26 mouse cellular contexts compared by ENCODE assay signal in the genomic region with DNA sequence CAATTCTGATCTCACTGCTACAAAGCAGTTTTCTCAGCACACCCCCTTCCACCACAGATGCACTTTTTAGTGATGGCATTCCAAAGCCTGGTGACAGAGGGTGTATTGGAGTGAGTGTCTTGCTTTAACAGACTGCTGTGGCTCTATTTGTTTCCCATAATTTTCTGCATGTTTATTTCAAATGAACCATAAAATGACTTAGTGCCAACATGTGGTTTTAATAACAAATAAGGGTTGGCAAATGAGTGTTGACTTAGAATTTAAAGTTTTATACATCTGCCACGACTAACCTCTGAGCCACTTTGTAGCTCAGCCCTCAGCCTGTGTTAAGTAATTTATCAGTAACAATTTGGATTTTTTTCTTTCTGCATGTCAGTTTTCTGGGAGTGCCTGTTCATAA.
"Had no signal": no experiment of that assay in that cellular context is flagged by ENCODE, and none has a peak within 500 bp of the region (broad histone marks: within the 10 kb centered on the region; RNA-seq: fewer than 3 reads in every experiment).

No protein-coding gene starts in this region.

- H3K4me2 ChIP-seq: heart, embryonic 12.5 days; hindbrain, embryonic 12.5 days; hindbrain, embryonic 14.5 days; intestine, embryonic 15.5 days; kidney, embryonic 15.5 days; limb, embryonic 13.5 days; limb, embryonic 15.5 days; liver, embryonic 13.5 days; liver, embryonic 15.5 days had no signal

- ATAC-seq: hindbrain, embryonic 16.5 days; inflammation-experienced regulatory T-cells, adult 6 months; intestine, embryonic 15.5 days; intestine, postnatal 0 days had no signal

- H3K27ac ChIP-seq: gastrocnemius, adult 2 months; heart, embryonic 10.5 days; hindbrain, embryonic 10.5 days; hindbrain, embryonic 12.5 days; hindbrain, embryonic 14.5 days; intestine, embryonic 15.5 days; kidney, embryonic 15.5 days; kidney, postnatal 0 days; limb, embryonic 13.5 days; limb, embryonic 15.5 days; liver, embryonic 13.5 days; liver, embryonic 15.5 days had no signal

- H3K36me3 ChIP-seq: heart, embryonic 10.5 days; heart, embryonic 12.5 days; hindbrain, embryonic 10.5 days; hindbrain, embryonic 12.5 days; intestine, embryonic 15.5 days; kidney, embryonic 15.5 days; limb, embryonic 13.5 days; limb, embryonic 15.5 days; liver, embryonic 13.5 days; liver, embryonic 15.5 days had no signal

- H3K9me3 ChIP-seq: heart, embryonic 10.5 days; heart, embryonic 12.5 days; hindbrain, embryonic 10.5 days; hindbrain, embryonic 12.5 days; intestine, embryonic 15.5 days; kidney, embryonic 15.5 days; limb, embryonic 13.5 days; limb, embryonic 15.5 days; liver, embryonic 13.5 days; liver, embryonic 15.5 days had no signal

- H3K4me1 ChIP-seq: hindbrain, embryonic 12.5 days; intestine, embryonic 15.5 days; kidney, embryonic 15.5 days; limb, embryonic 15.5 days; liver, embryonic 13.5 days; liver, embryonic 15.5 days had no signal

- DNase-seq: gastrocnemius, adult 2 months; gastrocnemius, postnatal 10 days; gastrocnemius, postnatal 25 days; heart, postnatal 10 days; kidney, adult 18-20 months; kidney, adult 9 months; kidney, postnatal 14 days; kidney, postnatal 36 days; layer of hippocampus, adult 9-11 months; layer of hippocampus, postnatal 36 days; left cerebral cortex, postnatal 4 days; liver, embryonic 13.5 days had no signal

- H3K9ac ChIP-seq: heart, embryonic 12.5 days; hindbrain, embryonic 12.5 days; hindbrain, embryonic 14.5 days; intestine, embryonic 15.5 days; kidney, embryonic 15.5 days; limb, embryonic 13.5 days; limb, embryonic 15.5 days; liver, embryonic 13.5 days; liver, embryonic 15.5 days had no signal

- H3K4me3 ChIP-seq: gastrocnemius, adult 2 months; heart, embryonic 10.5 days; heart, embryonic 12.5 days; hindbrain, embryonic 10.5 days; hindbrain, embryonic 12.5 days; intestine, embryonic 15.5 days; kidney, embryonic 15.5 days; limb, embryonic 13.5 days; limb, embryonic 15.5 days; liver, embryonic 13.5 days; liver, embryonic 15.5 days had no signal

- H3K27me3 ChIP-seq: heart, embryonic 12.5 days; hindbrain, embryonic 12.5 days; intestine, embryonic 15.5 days; kidney, embryonic 15.5 days; limb, embryonic 13.5 days; limb, embryonic 15.5 days; liver, embryonic 13.5 days; liver, embryonic 15.5 days had no signal
